Mouse (Mus musculus) neural tube, embryonic 15.5 days (tissue): Measurements from ENCODE around the gene Col9a3. TPM values are rescaled to one million over a fixed set of nuclear protein-coding genes. Genes with fewer than 3 reads are reported as not detected.

Experiments
- ATAC-seq: fragments of 200-750 bp; cut with Nextera tagmentation; 2 replicates; pipeline ENCODE4 v1.8.0; 2017; ENCODE audit warnings: mild to moderate bottlenecking, moderate TSS enrichment, moderate library complexity; ENCODE audit not compliant: low FRiP score
- H3K27ac ChIP-seq: fragments of 300-500 bp; sonication (generic); replicated peaks from 2 replicates; pipeline ENCODE4 v1.5.1; 2015; ENCODE audit warnings: mild to moderate bottlenecking, inconsistent platforms
- H3K27me3 ChIP-seq: fragments of 300-500 bp; sonication (generic); replicated peaks from 2 replicates; pipeline ENCODE4 v1.6.1; 2015; ENCODE audit warnings: inconsistent platforms
- H3K36me3 ChIP-seq: fragments of 300-500 bp; sonication (generic); 2 replicates; pipeline ENCODE4 v1.6.1; 2015; ENCODE audit warnings: inconsistent platforms
- H3K4me1 ChIP-seq: fragments of 300-500 bp; sonication (generic); 2 replicates; pipeline ENCODE4 v1.6.1; 2015; ENCODE audit warnings: inconsistent platforms
- H3K4me2 ChIP-seq: fragments of 300-500 bp; sonication (generic); 2 replicates; pipeline ENCODE4 v1.6.1; 2015; ENCODE audit warnings: inconsistent platforms, mild to moderate bottlenecking, moderate library complexity
- H3K4me3 ChIP-seq: fragments of 300-500 bp; sonication (generic); replicated peaks from 2 replicates; pipeline ENCODE4 v1.5.1; 2015; ENCODE audit warnings: mild to moderate bottlenecking, inconsistent platforms
- H3K9ac ChIP-seq: fragments of 300-500 bp; sonication (generic); replicated peaks from 2 replicates; pipeline ENCODE4 v1.6.1; 2015; ENCODE audit warnings: mild to moderate bottlenecking, inconsistent platforms
- H3K9me3 ChIP-seq: fragments of 300-500 bp; sonication (generic); replicated peaks from 2 replicates; pipeline ENCODE4 v1.6.1; 2016; ENCODE audit warnings: inconsistent platforms
- WGBS: fragments of 180-500 bp; shearing (Covaris S2); methylation state at CpG from one replicate; pipeline ENCODE4 v1.1.7; 2015; ENCODE audit warnings: mixed read lengths; 5-methylcytosine and 5-hydroxymethylcytosine counted together
- polyA plus RNA-seq: library from polyadenylated mRNA; unstranded; fragments of >200 nt; fragmentation: Nextera tagmentation; extraction: Ambion mirVana; gene quantifications from 2 replicates; pipeline ENCODE4 v1.2.1, GENCODE M21; 2015

Col9a3 gene
- 62.1 and 90.3 TPM in 2 replicates for polyA plus RNA-seq

DNA sequence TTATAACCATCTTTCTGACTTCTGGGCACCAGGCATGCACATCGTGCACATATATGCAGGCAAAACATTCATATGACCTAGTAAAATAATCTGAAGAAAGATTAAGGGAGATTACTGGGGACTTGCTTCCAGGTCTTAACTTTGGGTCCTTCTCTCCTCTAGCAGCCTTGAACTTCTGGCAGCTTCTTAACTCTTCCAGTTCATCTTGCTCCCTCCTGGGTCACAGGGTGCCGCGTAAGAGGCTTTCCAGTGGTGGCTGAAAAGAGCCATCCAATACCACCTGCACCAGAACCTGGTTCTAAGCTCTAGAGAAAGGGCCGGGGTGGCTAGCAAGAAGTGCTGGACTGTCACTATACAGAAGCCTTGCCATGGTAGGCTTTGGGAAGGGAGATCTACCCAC is at the start of gene Col9a3:
Gene Col9a3, plus strand, starts transcription at position 301 of the 400 bp plus-strand sequence.
- H3K4me1 ChIP-seq, result peaks cover 39% of the 10 kb centered on the region
- peaks cover 27% of the 10 kb centered on the region for H3K36me3 ChIP-seq
- H3K9ac ChIP-seq, result peak within 1 kb of the TSS; percentile 34; the same call in 1 of the 2 replicates
- H3K27ac ChIP-seq, result peak within 1 kb of the TSS; percentile 58
- ATAC-seq, result no peak
- H3K27me3 ChIP-seq, result peaks cover 11% of the 10 kb centered on the region; the same call in 1 of the 2 replicates
- H3K9me3 ChIP-seq, result no peaks in the 10 kb centered on the region
- H3K4me3 ChIP-seq, result peak within 1 kb of the TSS; percentile 44
- H3K4me2 ChIP-seq, result peak within 1 kb of the TSS; percentile 60
- 54% methylated on average over 4 of the region's 4 CpGs for WGBS

DNA sequence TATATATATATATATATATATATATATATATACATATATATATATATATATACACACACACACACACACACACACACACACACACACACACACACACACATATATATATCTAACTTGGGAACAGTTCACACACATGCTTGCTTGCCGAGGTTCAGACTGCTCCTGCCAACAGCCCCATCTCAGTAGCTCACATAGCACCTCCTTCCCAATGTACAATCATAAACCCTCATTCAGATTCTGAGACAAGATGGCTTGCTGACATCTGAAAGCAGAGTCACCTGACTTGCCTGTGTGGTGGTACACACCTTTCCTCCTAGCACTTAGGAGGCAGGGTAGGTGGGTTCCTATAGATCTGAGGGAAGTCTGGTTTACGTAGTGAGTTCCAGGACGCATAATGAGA is 45.2 kb upstream of the Col9a3 start:
- Histone ChIP-seq H3K9ac (no peak overlapping the region), H3K27me3 (no peaks in the 10 kb centered on the region), H3K27ac (no peak overlapping the region), H3K4me3 (no peak overlapping the region), H3K4me2 (no peak overlapping the region), H3K4me1 (peaks cover 9% of the 10 kb centered on the region), H3K36me3 (no peaks in the 10 kb centered on the region), H3K9me3 (no peaks in the 10 kb centered on the region)
- 83% methylated on average over 3 of the region's 3 CpGs for WGBS
- ATAC-seq, result no peak

DNA sequence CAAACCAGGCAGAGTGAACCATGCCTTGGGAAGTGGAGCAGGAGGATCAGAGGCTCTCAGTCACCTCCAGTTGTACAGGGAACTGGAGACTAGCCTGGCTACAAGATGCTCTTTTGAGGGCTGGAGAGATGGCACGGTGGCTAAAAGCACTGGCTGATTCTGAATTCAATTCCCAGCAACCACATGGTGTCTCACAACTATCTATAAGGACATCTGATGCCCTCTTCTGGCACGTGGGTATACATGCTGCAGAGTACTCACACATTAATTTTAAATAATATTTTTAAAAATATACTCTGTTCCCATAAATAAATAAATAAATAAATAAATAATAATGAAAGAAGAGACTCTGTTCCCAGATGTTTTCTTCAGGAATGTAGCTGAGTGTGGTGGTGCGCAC is 42.4 kb upstream of the Col9a3 start:
- no peaks in the 10 kb centered on the region for H3K4me1 ChIP-seq
- no peak overlapping the region for H3K9ac ChIP-seq
- no peaks in the 10 kb centered on the region for H3K27me3 ChIP-seq
- H3K36me3 ChIP-seq, result no peaks in the 10 kb centered on the region
- H3K9me3 ChIP-seq, result no peaks in the 10 kb centered on the region
- no peak overlapping the region for H3K27ac ChIP-seq
- H3K4me2 ChIP-seq, result no peak overlapping the region
- H3K4me3 ChIP-seq, result no peak overlapping the region
- no peak for ATAC-seq
- WGBS, result 59% methylated on average over 3 of the region's 3 CpGs

DNA sequence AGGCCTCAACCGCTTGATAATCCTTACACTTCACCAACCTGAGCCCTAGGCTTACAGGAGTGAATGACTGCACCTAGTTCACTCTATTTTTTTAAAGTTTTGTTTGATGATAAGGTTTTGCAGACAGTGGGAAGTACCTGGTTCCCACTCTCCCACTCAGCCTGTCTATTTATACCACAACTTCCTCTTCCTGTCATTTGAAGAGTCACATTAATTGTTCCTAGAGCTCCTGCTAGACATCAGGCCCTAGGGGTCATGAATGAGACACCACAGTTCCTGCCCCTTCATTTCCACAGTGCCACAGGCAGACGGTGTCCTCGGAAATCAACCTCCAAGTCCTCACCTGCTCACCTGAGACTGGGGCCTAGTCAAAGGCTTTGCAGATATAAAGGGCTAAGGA is 41.1 kb upstream of the Col9a3 start:
- WGBS, result 77% methylated on average over 3 of the region's 3 CpGs
- H3K4me2 ChIP-seq, result no peak overlapping the region
- no peaks in the 10 kb centered on the region for H3K36me3 ChIP-seq
- H3K27ac ChIP-seq, result no peak overlapping the region
- no peak overlapping the region for H3K4me3 ChIP-seq
- no peaks in the 10 kb centered on the region for H3K9me3 ChIP-seq
- ATAC-seq, result no peak
- H3K9ac ChIP-seq, result no peak overlapping the region
- H3K4me1 ChIP-seq, result no peaks in the 10 kb centered on the region
- H3K27me3 ChIP-seq, result no peaks in the 10 kb centered on the region; the same call in 1 of the 2 replicates

DNA sequence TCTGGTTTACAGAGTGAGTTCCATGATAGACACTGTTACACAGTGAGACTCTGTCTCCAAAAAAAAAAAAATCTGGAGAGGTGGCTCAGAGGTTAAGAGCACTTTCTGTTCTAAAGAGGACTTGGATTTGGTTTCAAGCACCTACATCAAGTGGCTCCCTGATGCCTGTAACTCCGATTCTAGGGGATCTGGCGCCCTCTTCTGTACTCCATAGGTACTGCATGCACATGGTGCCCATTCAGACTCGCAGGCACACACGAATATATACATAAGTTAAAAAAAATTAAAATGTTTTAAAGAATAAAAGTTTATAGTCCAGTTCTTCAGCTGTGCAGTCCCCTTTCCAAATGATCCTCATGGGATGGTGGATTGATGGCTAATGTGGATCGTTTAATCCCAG is 37.3 kb upstream of the Col9a3 start:
- no peak overlapping the region for H3K9ac ChIP-seq
- no peak overlapping the region for H3K27ac ChIP-seq
- H3K36me3 ChIP-seq, result no peaks in the 10 kb centered on the region
- 49% methylated on average over 5 of the region's 5 CpGs for WGBS
- H3K4me1 ChIP-seq, result peaks cover 13% of the 10 kb centered on the region; the same call in 1 of the 2 replicates
- H3K4me3 ChIP-seq, result no peak overlapping the region
- H3K4me2 ChIP-seq, result no peak overlapping the region
- no peak for ATAC-seq
- no peaks in the 10 kb centered on the region; the same call in 1 of the 2 replicates for H3K27me3 ChIP-seq
- no peaks in the 10 kb centered on the region for H3K9me3 ChIP-seq

DNA sequence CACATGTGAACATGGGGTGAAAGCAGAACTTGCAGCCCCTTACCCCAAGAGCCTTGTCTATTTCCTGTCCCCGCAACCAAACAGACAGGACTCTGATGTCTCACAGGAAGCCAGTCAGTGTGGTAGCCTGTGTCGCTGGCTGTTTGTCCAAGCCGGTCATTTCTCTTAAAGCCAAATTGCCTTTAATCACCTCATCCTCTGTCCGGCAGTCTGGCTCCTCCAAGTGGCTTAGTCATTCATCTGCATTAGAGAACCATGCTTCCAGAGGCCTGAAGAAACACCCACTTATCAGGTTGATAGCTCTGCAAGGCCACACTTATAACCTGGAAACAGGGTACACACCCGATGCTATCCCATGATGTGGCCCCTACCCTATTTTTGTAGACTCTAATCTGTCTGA is 35.4 kb upstream of the Col9a3 start:
- H3K27me3 ChIP-seq, result no peaks in the 10 kb centered on the region; the same call in 1 of the 2 replicates
- WGBS, result 54% methylated on average over 5 of the region's 5 CpGs
- H3K27ac ChIP-seq, result no peak overlapping the region
- H3K36me3 ChIP-seq, result no peaks in the 10 kb centered on the region
- no peaks in the 10 kb centered on the region for H3K9me3 ChIP-seq
- no peak for ATAC-seq
- H3K4me3 ChIP-seq, result no peak overlapping the region
- no peak overlapping the region for H3K4me2 ChIP-seq
- peaks cover 13% of the 10 kb centered on the region; the same call in 1 of the 2 replicates for H3K4me1 ChIP-seq
- H3K9ac ChIP-seq, result no peak overlapping the region

DNA sequence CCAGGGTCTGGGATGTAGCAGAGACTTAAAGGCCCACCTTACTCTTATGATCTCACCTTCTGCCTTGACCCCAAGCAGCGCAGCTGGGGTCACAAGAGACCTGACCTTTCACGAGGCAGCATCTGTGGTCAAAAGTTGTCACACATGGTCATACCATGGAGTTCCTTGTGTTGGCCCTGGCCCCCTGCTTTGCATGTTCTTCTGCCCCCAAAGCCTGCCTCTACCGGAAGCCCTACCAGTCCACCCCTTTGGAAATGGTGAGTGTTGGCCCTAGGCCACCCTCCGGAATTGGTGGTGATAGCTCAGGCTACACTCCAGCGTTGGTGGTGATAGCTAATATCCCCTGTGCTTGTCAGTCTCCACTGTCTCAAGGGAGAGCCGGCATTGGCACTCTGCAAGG is 34.3 kb upstream of the Col9a3 start:
- H3K27ac ChIP-seq, result peak overlapping the region; percentile 35; the same call in 1 of the 2 replicates
- ATAC-seq, result no peak
- 49% methylated on average over 6 of the region's 6 CpGs for WGBS
- no peaks in the 10 kb centered on the region for H3K36me3 ChIP-seq
- H3K27me3 ChIP-seq, result no peaks in the 10 kb centered on the region; the same call in 1 of the 2 replicates
- H3K4me1 ChIP-seq, result peaks cover 13% of the 10 kb centered on the region; the same call in 1 of the 2 replicates
- no peak overlapping the region for H3K4me2 ChIP-seq
- no peak overlapping the region for H3K4me3 ChIP-seq
- no peak overlapping the region for H3K9ac ChIP-seq
- no peaks in the 10 kb centered on the region for H3K9me3 ChIP-seq

DNA sequence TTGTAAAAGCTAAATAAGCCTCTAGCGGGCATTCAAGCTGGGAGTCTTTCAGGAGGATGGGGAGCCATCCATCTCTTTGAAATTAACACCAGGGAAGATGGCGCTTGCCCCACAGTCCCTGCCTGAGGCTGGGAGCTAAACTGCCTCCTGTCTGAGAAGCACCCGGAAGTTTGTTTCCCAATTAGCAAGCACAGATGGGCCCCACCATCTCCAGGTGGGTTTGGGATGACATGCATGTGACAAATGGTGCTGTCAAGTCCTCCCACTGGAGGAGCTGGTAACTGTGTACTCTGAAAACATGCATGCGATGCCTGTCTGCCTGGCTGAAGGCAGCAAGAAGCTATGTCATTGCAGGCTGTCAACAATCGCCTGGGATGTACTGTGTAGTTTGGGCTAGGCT is 33.7 kb upstream of the Col9a3 start:
- 19% methylated on average over 5 of the region's 5 CpGs for WGBS
- Histone ChIP-seq H3K4me1 (peaks cover 15% of the 10 kb centered on the region), H3K27me3 (no peaks in the 10 kb centered on the region; the same call in 1 of the 2 replicates), H3K4me2 (no peak overlapping the region), H3K36me3 (no peaks in the 10 kb centered on the region), H3K9ac (no peak overlapping the region), H3K27ac (peak overlapping the region; percentile 35; the same call in 1 of the 2 replicates), H3K4me3 (no peak overlapping the region), H3K9me3 (no peaks in the 10 kb centered on the region)
- ATAC-seq, result peak; percentile 65; the same call in 1 of the 2 replicates

DNA sequence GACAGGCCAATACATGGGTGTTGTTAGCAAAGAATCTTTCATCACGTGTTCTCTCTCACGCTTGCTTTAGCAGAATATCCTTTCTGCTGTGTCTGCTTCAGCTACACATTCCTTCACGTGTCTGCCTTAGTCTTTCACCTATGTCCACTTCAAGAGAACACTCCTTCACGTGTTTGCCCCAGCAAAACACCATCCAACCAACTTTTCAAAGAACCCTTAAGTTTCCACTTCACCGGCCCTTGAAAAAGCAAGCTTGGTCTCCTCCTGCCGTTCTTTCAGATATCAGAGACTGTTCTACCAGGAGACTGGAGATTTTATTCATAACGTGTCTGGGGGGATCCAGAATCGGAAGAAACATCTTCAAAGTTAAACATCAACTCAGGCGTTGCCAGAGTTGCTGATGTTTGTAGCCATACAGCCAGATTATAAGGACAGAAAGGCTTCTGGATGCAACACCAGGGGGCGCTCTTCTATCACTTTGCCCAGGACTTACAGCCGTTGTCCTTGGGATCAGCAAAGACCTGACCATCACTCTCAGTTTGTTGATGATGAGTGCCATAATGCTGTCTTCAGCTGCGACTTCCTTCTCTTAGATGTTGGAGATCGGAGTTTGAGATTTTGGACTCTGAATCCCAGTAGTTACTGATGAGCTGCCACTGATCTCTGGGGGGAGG is 31.2 kb upstream of the Col9a3 start:
- Histone ChIP-seq H3K9ac (no peak overlapping the region), H3K36me3 (no peaks in the 10 kb centered on the region), H3K4me3 (no peak overlapping the region), H3K27me3 (no peaks in the 10 kb centered on the region; the same call in 1 of the 2 replicates), H3K4me2 (no peak overlapping the region), H3K9me3 (no peaks in the 10 kb centered on the region), H3K27ac (no peak overlapping the region), H3K4me1 (peaks cover 23% of the 10 kb centered on the region)
- WGBS, result 39% methylated on average over 13 of the region's 13 CpGs
- ATAC-seq, result no peak

DNA sequence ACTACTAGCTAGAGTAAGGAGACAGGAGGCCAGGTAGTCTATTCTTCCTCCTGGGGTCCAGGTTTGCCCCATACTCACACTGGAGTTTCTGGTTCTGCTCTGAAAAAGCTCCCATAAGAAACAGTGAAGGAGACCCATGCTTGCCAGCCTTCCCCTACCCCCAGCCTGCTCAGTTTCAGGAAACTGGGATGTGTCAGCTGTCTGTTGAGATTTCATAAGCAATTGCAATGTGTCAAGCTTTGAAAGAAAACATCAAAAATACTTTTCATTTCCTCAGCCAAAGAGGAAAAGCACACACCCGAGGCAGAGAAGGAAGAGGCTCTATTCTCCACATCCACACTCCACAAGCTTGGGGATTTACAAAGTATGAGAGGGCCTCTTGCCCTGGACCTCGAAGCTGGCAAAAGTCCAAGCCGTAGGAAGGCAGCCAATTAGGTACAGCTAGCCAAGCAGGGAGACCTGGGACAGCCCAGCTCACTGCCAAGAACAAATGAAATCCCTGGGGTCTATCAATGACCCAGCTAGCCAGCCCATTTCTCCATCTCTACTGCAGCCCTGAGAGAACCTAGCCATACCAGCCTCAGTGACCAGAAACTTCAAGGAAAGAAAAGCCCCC is 28.5 kb upstream of the Col9a3 start:
- Histone ChIP-seq H3K36me3 (no peaks in the 10 kb centered on the region), H3K4me2 (no peak overlapping the region), H3K4me1 (peaks cover 12% of the 10 kb centered on the region), H3K4me3 (no peak overlapping the region), H3K9ac (no peak overlapping the region), H3K27ac (no peak overlapping the region), H3K9me3 (no peaks in the 10 kb centered on the region), H3K27me3 (no peaks in the 10 kb centered on the region)
- no peak for ATAC-seq
- WGBS, result 40% methylated on average over 3 of the region's 3 CpGs

DNA sequence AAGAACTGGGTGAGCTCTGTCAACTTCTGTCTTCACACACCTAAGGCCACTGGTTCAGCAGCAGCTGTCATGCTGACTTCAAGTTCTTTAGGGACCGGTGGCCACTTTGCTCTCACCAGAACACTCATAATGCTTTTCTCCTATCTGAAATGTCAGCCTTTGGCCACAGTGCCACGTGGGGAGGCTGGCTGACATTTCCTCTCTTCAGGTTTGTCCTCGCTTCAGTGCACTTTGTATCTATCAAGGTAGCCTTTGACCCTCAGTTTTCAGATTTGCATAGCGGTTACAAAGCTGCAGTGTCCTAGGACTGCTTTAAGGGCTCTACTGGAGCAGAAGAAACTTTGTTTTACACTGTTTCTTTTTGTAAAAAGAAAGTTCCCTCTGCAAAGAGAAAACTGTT is 21.1 kb upstream of the Col9a3 start:
- Histone ChIP-seq H3K4me3 (no peak overlapping the region), H3K9me3 (no peaks in the 10 kb centered on the region), H3K27ac (no peak overlapping the region), H3K36me3 (no peaks in the 10 kb centered on the region), H3K27me3 (no peaks in the 10 kb centered on the region), H3K4me1 (0 out of 2 replicates have a peak, but pooled peaks cover 2% of the 10 kb centered on the region), H3K4me2 (no peak overlapping the region), H3K9ac (no peak overlapping the region)
- no peak for ATAC-seq
- WGBS, result 43% methylated on average over 4 of the region's 4 CpGs

DNA sequence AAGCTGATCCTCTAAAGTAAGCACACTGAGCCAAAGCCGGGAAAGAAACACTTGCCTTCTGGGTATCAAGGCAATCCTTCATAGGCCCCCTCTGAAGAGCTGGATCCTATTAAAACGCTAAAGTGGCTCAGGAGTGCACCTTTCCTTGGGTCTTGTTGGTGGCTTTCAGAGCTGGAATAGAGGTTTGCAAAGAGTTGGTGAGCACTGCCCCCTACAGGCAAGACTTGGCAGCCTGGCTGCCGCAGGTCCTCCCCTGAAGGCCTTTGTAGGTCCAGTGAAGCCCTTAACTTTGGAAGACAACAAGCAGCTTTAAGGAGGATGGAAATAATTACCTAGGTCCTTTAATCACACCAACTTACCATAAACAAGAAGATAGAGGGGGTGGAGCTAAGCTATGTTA is 18.9 kb upstream of the Col9a3 start:
- ATAC-seq, result peak; percentile 35; the same call in 1 of the 2 replicates
- no peak overlapping the region for H3K9ac ChIP-seq
- no peak overlapping the region for H3K4me3 ChIP-seq
- H3K36me3 ChIP-seq, result no peaks in the 10 kb centered on the region
- H3K27me3 ChIP-seq, result no peaks in the 10 kb centered on the region
- no peak overlapping the region for H3K4me2 ChIP-seq
- peaks cover 15% of the 10 kb centered on the region for H3K4me1 ChIP-seq
- WGBS, result 4% methylated on average over 3 of the region's 3 CpGs
- no peaks in the 10 kb centered on the region for H3K9me3 ChIP-seq
- no peak overlapping the region for H3K27ac ChIP-seq
